Mouse (Mus musculus) macrophage (primary cell): ENCODE results near the gene Sez6l. TPM values are rescaled to one million over a fixed set of nuclear protein-coding genes. Genes with fewer than 3 reads are reported as not detected.

Source experiments
- H3K27ac ChIP-seq: fragments of 350-480 bp; formaldehyde crosslinking; 2 replicates; pipeline ENCODE4 v1.9.0; 2021
- H3K36me3 ChIP-seq: fragments of 350-480 bp; formaldehyde crosslinking; 2 replicates; pipeline ENCODE4 v1.9.0; 2021; ENCODE audit errors: inconsistent target
- H3K4me3 ChIP-seq: fragments of 350-480 bp; formaldehyde crosslinking; 2 replicates; pipeline ENCODE4 v1.9.0; 2021; ENCODE audit errors: inconsistent target
- H3K79me2 ChIP-seq: fragments of 350-480 bp; formaldehyde crosslinking; 2 replicates; pipeline ENCODE4 v1.9.0; 2021; ENCODE audit errors: inconsistent target
- whole genome bisulfite sequencing: methylation state at CpG from one replicate; pipeline ENCODE4 v1.1.7; 2026; ENCODE audit warnings: inconsistent platforms; ENCODE audit not compliant: missing documents; 5-methylcytosine and 5-hydroxymethylcytosine counted together
- polyA plus RNA-seq: library from polyadenylated mRNA; stranded (reverse); fragments of 250-400 nt; gene quantifications from 3 replicates; pipeline ENCODE4 v1.2.4, GENCODE M21; 2018; ENCODE audit warnings: inconsistent platforms

The Sez6l gene
- polyA plus RNA-seq, 1 experiment from 2014 or later: not detected

DNA sequence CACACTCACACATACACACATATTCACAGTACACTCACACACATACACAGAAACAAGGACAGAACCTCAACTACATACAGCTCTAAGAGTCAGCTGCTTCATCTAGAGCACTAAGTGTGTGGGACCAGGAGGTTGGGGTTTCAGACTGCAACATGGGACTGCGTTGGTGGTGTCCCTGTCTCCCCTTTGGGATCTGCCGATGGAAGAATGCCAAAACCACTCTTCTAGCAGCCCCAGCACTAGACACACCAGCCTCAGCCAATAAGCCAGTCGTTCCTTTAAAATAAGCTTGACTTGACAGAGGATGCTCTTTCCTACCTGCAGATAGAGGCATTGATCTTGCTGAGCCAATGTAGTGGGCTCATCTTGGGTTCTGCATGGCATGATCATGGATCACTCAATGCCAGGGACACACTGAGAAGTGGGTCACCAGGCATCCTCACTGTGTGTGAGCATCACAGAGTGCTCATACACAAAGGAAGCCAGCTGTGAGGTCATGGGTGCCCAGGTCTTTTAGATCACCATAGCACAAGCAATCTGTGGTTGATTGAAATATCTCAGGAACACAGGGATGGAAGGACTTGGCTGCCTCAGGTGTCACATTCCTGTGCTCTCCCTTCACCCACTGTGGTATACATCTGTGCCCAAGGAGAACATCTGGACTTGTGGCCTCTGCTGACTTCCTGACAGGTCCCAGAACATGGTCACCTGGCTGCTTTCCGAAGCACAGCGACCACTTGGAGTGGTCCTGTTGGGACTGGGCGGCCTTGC is 22.7 kb upstream of the Sez6l start:
- no peaks in the 10 kb centered on the region for H3K36me3 ChIP-seq
- no peak overlapping the region for H3K27ac ChIP-seq
- no peak overlapping the region for H3K4me3 ChIP-seq
- H3K79me2 ChIP-seq: no peaks in the 10 kb centered on the region
- WGBS: 84% methylated on average over 6 of the region's 6 CpGs

DNA sequence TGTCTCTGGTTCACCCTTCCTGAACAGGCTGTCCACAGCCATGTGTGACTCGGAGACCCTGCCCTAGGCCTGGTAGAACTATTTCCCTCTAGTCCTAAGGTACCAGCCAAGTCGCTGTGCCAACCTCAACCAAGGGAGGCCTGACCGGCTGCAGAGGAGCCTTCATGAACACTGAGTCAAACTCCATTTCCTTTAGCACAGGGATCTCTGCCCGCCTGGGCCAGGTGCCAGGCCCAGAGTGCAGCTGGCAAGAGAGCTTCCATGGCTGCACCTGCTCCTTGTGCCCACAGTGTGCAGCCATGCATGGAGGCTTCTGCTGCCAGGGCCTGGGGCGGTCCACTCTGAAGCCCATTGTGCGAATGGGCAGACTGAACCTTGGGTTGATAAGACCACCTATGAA is 20.9 kb upstream of the Sez6l start:
- no peak overlapping the region for H3K27ac ChIP-seq
- H3K79me2 ChIP-seq: no peaks in the 10 kb centered on the region
- H3K36me3 ChIP-seq: no peaks in the 10 kb centered on the region
- 83% methylated on average over 6 of the region's 6 CpGs for whole genome bisulfite sequencing
- H3K4me3 ChIP-seq: no peak overlapping the region

GRCm38 (mm10) chr5:112597307-112597706 is 20.3 kb upstream of the Sez6l start:
- H3K79me2 ChIP-seq: no peaks in the 10 kb centered on the region
- no peak overlapping the region for H3K27ac ChIP-seq
- H3K36me3 ChIP-seq: no peaks in the 10 kb centered on the region
- WGBS: 88% methylated on average over 2 of the region's 2 CpGs
- H3K4me3 ChIP-seq: no peak overlapping the region

DNA sequence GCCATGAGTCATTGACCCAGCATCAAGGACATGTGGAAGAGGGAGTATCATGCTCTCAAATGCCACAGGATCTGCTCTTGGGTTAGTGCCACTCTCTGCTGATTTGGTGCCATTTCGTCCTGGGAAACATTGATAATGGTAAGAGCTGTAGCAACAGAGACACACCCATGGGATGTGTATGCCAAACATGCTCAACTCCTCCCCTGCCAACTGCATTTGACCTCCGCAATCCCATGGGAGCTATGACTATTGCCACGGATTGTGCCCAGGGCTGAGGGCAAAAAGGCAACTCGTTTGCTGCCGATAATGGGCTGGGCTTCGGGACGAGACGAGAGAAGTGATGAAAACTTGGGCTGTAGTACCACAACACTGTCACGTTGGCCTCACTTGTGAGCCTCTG is 19.7 kb upstream of the Sez6l start:
- Histone ChIP-seq H3K4me3 (no peak overlapping the region), H3K36me3 (no peaks in the 10 kb centered on the region), H3K27ac (no peak overlapping the region), H3K79me2 (no peaks in the 10 kb centered on the region)
- WGBS: 92% methylated on average over 9 of the region's 9 CpGs

DNA sequence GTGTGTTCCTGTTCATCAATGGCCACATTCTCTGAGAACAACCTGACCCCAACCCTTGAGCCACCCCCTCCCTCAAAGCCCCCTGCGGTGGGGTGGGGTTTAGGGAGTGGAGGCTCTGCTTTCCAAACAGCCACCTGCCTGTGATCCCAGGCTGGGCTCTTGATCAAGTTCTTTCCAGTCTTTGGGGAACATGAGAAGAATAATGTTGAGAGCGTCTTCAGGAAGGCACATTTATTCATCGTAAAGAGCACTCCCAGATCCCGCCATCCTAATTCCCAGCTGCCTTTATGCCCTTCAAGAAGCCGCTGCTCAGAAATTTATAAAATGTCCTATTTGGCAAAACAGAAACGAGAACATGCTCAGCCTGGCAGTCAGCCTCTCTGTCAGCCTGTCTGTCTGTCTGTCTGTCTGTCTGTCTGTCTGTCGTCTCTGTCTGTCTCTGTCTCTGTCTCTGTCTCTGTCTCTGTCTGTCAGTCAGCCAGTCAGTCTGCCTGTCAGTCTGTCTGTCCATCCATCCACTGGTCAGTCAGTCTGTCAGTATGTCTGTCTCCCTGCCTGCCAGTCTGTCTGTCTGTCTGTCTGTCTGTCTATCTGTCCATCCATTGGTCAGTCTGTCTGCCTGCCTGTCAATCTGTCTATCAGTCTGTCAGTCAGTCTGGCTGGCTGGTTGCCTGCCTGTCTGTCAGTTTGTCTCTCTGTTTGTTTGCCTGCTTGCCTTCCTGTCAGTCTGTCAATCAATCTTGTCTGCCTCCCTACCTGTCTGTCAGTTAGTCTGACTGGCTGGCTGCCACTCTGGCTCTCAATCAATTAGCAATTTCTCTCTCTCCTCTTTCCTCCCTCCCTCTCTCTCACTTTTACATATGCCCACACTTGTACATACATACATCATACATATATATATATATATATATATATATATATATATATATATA is 19.0 kb upstream of the Sez6l start:
- 80% methylated on average over 7 of the region's 7 CpGs for whole genome bisulfite sequencing
- H3K4me3 ChIP-seq: no peak overlapping the region
- no peak overlapping the region for H3K27ac ChIP-seq

GRCm38 (mm10) chr5:112591706-112592105 is 14.7 kb upstream of the Sez6l start:
- WGBS: 42% methylated on average over 1 of the region's 1 CpGs
- no peaks in the 10 kb centered on the region for H3K36me3 ChIP-seq
- no peak overlapping the region for H3K4me3 ChIP-seq
- no peaks in the 10 kb centered on the region for H3K79me2 ChIP-seq
- no peak overlapping the region for H3K27ac ChIP-seq

More for the DNA sequence above, 19.0 kb upstream of the Sez6l start:
- Histone ChIP-seq H3K79me2 (no peaks in the 10 kb centered on the region), H3K36me3 (no peaks in the 10 kb centered on the region)

DNA sequence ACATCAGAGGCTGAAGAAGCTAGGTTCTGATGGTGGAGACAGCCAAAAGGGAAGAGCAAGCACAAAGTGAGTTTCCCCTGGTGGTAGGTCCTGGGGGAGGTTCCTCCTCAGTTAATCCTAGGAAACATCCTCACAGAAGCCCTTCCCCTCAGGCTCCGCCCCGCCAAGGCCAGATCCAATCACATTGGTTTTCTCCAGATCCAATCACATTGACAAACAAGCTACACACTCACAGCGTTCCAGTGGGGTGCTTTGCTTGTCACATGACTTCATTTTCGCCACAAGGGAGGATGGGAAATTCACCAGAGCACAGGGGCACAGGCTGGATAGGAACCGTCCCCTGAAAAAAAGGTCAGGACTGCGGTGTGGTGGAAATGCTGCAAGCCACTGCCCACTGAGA is 9.1 kb upstream of the Sez6l start:
- H3K36me3 ChIP-seq: no peaks in the 10 kb centered on the region
- no peaks in the 10 kb centered on the region for H3K79me2 ChIP-seq
- no peak overlapping the region for H3K27ac ChIP-seq
- WGBS: 53% methylated on average over 6 of the region's 6 CpGs
- no peak overlapping the region for H3K4me3 ChIP-seq

- 99% methylated on average over 4 of the region's 4 CpGs for WGBS
- no peaks in the 10 kb centered on the region for H3K36me3 ChIP-seq
- H3K27ac ChIP-seq: no peak overlapping the region
- H3K4me3 ChIP-seq: no peak overlapping the region
- no peaks in the 10 kb centered on the region for H3K79me2 ChIP-seq
Observed at GRCm38 (mm10) chr5:112584155-112584769, 7.3 kb upstream of the Sez6l start.

GRCm38 (mm10) chr5:112583304-112583703 is 6.3 kb upstream of the Sez6l start:
- no peak overlapping the region for H3K27ac ChIP-seq
- H3K79me2 ChIP-seq: no peaks in the 10 kb centered on the region
- H3K36me3 ChIP-seq: no peaks in the 10 kb centered on the region
- WGBS: 23% methylated on average over 9 of the region's 9 CpGs
- no peak overlapping the region for H3K4me3 ChIP-seq

DNA sequence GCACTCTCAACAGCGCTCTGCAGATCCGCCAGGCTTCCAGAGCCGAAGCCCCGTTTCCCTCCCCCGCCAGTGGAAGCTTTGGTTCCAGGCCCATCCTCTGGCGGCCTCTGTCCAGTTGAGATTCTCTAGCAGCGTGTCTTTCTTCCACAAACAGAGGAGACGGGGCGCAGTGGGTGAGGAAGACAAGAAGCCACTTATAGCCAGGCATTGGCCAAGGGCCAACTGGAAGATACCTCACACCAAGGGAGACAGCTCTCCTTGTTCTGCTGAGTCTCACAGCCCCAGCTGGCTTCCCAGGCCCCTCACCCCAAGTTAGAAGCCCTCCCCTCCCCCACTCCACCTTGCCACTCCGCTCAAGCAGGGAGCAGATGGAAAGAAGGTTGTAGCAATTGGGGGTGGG is 765 bp upstream of the Sez6l start:
- WGBS: 12% methylated on average over 10 of the region's 10 CpGs
- Histone ChIP-seq H3K79me2 (no peaks in the 10 kb centered on the region), H3K27ac (no peak overlapping the region), H3K4me3 (no peak overlapping the region), H3K36me3 (no peaks in the 10 kb centered on the region)

DNA sequence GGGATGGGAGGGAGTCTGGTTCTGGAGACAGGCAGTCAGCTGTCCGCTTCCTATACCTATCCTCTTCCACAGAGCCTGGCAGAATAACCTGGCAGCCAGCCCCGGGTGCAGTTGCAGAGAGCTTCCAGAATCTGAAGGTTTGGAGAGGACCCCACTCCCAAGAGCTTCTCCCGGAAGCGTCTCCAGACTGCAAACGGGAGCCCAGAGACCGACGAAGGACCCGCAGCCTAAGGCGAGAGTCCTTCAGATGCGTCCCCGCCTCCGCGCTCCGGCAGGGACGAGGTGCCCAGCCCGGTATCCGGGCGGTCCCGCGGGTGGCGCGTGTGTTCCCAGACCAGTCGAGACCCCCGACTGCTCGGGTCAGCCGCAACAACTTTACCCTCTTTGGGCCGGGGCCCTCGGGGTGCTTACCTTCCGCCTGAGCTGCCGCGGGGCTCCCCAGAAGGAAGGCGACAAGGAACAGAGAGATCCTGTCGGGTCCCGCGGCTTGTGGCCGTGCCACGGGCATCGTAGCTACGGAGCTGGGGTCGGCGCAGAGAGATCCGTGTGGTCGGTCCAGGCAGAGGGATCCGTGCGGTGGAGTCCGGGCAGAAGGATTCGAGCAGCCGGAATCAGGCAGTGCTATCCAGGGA is 508 bp downstream of the Sez6l start:
- no peaks in the 10 kb centered on the region for H3K79me2 ChIP-seq
- WGBS: 4% methylated on average over 48 of the region's 48 CpGs
- no peak overlapping the region for H3K27ac ChIP-seq
- no peak overlapping the region for H3K4me3 ChIP-seq
- no peaks in the 10 kb centered on the region for H3K36me3 ChIP-seq

DNA sequence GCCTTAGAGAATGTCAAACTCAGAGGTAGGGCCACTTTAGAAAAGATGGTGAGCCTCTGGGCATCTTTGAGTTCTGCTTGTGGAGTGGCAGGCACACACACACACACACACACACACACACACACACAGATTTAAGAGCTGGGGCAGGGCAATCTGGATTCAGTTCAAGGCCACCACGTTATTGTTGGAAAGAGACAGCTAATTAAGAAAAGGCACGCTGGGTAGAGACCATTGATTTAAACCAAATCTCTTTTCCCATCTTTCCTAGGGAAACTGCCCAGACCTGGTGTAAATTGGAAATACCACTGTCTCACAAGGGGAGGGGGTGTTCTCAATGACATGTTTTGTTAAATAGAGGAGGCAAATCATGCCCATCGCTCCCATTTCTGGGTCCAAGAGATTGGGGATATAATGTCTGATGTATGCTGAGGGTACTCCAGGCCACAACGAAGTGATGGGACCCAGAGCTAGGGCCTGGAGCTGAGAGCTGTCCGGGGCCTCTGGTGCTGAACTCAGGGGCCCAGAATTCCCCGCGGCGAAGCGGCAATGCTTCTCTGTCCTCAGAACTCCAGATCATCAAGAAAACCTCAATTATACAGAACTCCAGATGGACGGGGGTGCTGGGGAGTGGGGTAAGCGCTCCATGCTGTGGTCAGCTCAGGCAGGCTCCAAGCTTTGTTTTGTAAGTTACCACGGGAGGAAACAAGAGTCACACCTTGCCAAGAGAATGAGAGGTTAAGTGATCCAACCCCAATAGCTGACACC is 1.7 kb downstream of the Sez6l start:
- no peaks in the 10 kb centered on the region for H3K36me3 ChIP-seq
- no peak overlapping the region for H3K4me3 ChIP-seq
- H3K27ac ChIP-seq: no peak overlapping the region
- no peaks in the 10 kb centered on the region for H3K79me2 ChIP-seq
- 11% methylated on average over 12 of the region's 12 CpGs for WGBS

GRCm38 (mm10) chr5:112573916-112574315 is 3.1 kb downstream of the Sez6l start:
- Histone ChIP-seq H3K27ac (no peak overlapping the region), H3K4me3 (no peak overlapping the region), H3K36me3 (no peaks in the 10 kb centered on the region), H3K79me2 (no peaks in the 10 kb centered on the region)
- WGBS: 21% methylated on average over 8 of the region's 8 CpGs

DNA sequence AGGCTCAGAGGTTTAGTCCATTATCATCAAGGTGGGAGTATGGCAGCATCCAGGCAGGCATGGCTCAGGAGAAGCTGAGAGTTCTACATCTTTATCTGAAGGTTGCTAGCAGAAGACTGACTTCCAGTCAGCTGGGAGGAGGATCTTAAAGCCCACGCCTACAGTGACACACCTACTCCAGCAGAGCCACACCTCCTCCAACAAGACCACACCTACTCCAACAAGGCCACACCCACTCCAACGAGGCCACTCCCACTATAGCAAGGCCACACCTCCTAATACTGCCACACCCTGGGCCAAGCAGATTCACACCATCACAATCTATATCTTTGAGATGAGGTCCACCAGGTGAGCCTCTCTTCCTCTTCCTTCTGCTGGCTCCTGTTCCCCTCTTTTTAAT is 4.8 kb downstream of the Sez6l start:
- Histone ChIP-seq H3K27ac (no peak overlapping the region), H3K4me3 (no peak overlapping the region), H3K79me2 (no peaks in the 10 kb centered on the region), H3K36me3 (no peaks in the 10 kb centered on the region)
- WGBS: 46% methylated on average over 2 of the region's 2 CpGs
